Mouse (Mus musculus): Measurements from ENCODE around the gene Mtfr1l.

Mtfr1l gene

DNA sequence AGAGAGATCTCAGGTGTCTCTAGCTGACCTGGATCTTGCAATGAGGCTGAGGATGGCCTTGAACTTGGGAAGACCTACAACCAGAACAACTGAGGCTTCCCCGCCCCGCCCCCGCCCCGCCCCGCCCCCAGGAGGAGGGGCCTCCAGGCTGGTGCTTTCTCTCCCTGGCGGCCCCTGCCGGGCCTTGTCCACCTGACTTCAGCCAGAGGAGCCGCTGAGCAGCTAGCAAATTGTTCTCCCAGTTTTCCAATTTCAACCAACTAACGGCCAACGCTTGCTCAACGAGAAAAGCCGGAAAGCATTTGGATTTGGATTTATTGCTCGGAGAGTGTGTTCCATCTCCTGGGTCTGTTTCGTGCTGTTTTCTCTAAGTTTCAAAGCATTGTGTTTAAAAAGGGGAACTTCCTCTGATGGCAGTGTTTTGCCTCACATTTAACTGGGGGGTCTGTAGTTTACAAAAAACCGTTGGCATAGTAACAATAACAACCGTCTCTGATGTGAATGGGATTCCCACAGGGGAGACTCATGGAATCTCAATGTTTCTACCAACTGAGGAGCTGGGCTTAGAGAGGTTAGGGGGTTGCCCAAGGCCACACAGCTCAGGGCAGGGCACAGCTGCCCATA, 22.6 kb upstream of the Mtfr1l start:
- no peak for DNase-seq

DNA sequence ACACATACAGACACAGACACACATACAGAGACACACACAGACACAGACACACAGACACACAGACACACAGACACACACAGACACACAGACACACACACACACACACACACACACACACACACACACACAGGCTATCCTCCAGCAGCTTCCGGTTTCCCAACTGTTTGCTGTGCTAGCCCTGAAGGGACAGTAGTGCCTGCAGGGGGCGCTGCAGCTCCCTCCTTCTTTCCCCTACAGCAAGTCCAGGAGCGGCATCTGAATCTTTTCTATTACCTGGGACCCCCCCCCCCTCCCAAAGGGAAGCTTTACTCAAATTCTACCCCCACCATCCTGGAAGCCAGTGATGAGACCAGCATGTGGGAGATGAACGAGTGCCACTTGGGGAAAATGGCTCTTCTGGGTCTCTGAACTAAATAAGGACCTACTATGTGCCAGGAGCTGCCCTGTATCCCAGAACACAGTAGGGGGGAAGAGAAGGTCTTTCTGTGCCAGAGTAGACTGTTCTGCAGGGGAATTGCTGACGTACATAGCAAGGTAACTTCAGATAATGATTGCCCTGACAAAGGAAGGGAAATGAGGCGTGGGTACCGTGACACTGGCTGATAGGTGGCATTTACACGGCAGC, 20.9 kb upstream of the Mtfr1l start:
- DNase-seq = peak; percentile 55 to 77

DNA sequence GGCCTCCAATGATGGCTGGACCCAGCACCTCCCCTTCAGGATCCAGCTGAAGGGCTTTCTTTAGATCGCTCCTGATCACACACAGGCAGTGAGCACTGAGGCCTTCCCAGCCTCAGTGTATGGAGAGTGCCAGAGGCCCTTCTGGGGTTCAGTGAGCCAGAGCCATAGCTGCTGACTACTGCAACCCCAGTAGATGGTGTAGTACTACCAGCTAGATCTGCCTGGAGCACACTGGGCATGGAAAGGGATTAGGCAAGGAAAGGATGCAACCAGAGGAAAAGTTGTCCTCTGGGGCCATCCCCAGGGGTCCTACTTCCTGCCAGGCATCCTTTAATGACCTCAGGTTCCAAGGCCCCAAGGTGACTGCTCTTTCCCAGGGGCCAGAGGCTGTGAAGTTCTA, 18.4 kb upstream of the Mtfr1l start:
- no peak for DNase-seq

DNA sequence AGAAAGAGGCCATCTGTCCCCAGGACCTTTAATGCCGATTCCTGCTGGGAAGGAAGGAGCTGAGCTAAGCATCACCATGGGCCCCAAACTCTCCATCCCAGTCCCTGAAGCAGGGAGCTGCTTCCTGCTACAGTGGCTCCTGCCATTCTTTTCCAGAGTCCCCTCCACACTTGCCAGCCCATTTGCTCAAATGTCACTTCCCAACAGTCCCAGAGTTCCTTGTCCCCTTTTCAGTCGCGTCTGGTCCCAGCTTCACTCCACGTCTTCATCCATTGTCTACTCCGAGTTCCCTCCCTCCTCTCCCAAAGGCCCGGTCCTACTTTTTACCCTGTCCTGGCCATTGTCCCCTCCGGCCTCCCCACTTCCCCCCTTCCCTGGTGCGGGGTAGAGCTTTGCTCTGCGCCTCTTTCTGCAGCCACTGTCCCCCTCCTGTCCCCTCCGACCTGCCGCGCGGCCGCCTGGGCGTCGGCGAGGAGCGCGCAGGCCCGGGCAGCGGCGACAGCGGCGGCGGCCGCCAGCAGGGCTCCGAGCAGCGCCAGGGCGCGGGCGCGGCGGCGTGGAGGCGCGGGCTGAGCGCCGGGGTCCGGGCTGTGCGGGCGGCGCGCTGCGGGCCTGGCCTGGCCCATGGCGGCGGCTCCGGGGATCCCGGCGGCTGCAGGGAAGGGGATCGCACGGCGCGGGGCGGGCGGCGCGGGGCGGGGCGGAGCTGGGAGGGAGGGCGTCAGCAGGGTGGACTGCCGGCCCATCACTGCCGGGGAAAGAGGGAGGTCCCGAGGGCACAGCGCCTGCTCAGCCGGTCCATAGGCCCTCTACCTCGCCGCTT, 16.5 kb upstream of the Mtfr1l start, which contains the start of gene Selenon:
Gene Selenon (minus strand): TSS at position 673 of the 823 bp plus-strand sequence.
- DNase-seq = peak; percentile 83 to 88

DNA sequence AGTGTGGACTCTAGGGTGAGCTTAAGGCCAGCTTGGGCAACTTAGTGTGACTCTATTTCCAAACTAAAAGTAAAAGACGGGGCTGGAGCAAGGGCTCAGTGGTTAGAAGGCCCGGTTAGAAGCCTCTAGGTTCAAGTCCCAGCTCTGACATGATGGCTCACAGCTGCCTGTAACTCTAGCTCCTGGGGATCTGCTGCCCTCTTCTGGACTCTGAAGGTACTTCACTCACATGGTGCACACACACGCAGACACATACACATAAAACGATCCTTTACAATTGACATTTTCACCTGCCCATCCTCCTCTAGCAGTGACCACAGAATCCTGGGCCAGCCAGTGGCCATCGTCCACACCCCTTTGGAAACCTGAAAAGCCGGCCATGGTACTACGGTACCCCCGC, 14.7 kb upstream of the Mtfr1l start:
- DNase-seq = peak in 1 of 2 experiments; percentile 21

DNA sequence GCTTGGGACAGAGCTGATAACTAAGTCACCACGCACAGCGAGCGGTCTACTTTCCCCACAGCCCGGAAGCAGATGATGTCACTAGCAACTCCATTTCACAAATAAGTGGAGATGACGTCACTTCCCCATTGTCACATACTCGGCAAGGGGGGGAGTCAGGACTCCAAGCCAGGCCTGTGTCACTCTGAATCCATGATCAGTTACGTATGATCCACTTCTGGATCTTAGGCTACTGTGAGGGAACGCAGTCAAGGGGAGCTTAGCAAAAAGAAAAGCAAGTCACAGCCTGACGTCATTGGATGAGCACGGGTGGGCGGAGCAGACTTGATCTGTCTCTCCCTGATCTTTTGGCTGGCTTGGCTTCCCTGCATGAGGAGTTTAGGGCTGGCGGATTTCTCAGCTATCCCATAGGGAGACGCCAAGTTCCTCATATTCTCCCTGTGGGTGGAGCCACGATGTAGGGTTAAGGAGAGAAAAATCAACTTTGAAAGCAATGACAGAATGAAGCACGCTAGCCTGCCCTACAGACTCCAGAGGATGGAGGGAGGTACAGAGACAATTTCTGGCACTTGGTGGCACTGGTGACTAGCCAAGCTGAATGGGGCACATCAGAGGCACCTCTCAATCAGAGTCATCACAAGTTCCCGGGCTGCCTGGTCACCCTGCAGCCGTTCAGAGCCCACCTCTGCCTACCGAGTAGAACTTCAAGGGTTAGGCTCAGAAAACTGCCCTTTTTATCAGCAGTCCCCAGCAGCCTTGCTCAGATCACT, 13.2 kb upstream of the Mtfr1l start:
- peak; percentile 25 to 51 for DNase-seq

DNA sequence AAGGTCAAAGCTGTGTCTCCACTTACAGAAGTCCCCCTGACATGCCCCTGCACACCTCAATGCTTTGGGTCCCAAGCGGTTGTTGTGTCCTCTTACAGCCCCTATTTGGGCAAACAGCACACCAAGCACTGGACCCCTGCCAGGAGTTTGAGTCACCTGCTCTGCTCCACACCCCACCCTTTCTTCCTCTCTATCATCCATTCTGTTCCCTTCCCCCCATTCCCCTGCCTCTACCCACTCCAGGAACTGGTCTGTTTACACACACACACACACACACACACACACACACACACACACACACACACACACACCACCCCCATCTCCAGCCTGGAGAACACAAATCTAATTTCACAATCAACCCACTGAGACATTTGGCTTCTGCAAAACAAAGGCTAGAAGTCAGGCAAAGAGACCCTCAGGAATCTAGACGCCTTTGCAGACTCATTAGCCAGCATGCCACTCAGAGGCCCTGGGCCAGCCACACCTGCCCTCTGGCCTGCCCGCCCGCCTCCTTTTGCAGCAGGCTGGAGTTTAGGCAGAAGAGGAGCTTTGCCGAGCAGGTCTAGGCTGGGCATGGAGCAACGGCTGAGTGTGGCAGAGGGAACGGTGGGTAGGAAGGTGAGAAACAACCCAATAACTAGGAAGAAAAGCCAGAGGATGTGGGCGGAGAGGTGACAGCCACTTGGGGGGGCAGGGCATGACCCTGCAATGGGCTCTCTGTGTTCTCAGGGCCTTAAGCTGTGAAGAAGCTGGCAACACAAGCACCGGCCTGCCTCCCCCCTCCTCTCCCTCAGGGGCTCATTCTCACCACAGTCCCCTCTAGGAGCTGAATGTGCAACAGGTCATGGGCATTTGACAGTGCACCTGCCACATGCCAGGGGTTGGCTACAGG, 11.9 kb upstream of the Mtfr1l start:
- DNase-seq = peak; percentile 61 to 83

DNA sequence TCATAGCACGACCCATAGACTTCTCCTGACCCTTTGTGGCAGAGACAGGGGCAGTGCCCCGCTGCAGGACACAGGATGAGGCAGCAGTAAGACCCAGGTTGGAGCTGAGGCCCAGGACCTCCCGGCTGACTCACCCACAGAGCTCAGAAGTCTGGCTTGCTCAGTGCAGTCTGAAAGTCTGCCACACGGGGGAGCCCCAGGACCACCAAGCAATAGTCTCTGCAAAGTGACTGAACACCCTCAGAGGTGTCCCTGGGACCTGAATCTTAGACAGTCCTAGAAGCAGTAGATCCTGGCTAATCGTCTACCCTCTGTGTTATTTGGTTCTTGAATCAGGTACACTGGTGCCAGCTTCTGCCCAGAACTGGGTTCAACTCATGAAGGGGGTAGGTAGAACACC, 8.1 kb upstream of the Mtfr1l start:
- DNase-seq = peak; percentile 97 to 98

DNA sequence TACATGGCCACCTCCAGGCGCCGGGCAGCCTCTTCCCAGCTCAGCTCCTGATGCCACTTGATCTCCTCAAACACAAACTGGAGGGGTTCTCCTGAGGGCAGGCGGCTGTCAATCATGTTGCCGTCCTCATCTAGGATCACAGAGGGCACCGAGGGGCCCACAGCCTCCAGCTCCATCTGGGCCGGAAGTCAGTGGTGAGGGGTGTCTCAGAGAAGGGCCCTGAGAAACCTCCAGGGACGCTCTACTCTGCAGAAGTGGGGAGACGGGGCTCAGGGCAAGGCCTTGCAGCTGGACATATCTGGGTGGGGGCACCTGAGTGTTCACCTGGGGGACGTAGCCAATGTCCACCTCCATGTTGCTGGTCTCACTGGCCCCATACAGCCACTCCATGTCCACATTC, 7.5 kb upstream of the Mtfr1l start:
- DNase-seq = no peak

DNA sequence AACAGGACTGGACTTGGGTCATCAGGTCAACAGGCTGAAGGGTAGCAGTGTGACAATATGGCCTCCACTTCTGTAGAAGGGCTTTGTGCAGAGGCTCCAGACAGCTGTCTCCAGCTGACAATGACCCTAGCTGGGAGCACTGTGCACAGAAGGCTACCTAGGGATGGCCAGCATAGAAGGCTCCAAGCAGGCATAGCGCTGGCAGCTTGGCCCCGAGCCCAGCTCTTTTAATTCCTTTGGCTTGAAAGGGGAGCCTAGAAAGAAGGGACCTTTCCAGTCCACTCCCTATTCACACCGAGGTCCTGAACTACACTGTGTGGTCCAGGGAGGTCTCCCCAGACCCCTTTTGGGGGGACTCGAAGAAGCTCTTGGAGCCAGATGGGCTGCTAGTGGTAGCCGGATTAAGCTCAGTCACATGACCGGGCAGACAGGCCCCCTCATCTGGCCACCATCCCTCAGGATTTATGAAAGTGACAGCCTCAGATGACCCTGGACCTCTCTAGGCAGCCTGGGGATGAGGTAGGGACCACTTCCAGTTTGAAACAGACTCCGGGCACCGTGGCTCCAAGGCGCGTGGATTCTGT, 3.9 kb upstream of the Mtfr1l start:
- DNase-seq = peak; percentile 51 to 68

DNA sequence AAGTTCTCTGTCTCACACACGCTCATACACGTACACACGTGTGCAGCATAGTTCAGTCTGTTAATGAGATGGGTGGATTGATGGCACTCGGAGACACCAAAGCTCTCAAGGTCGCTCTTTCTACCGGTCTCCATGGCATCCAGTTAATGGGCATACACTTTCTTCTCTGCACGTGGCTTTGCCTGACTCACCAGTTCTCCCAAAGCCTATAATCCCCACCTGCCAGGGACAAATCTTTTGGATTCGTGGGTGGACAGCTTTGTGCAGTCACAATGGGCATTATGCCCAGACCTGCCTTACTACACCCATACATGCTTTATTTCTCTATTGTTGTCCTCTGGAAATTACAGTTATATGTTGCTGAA, 582 bp upstream of the Mtfr1l start:
- no peak for DNase-seq

DNA sequence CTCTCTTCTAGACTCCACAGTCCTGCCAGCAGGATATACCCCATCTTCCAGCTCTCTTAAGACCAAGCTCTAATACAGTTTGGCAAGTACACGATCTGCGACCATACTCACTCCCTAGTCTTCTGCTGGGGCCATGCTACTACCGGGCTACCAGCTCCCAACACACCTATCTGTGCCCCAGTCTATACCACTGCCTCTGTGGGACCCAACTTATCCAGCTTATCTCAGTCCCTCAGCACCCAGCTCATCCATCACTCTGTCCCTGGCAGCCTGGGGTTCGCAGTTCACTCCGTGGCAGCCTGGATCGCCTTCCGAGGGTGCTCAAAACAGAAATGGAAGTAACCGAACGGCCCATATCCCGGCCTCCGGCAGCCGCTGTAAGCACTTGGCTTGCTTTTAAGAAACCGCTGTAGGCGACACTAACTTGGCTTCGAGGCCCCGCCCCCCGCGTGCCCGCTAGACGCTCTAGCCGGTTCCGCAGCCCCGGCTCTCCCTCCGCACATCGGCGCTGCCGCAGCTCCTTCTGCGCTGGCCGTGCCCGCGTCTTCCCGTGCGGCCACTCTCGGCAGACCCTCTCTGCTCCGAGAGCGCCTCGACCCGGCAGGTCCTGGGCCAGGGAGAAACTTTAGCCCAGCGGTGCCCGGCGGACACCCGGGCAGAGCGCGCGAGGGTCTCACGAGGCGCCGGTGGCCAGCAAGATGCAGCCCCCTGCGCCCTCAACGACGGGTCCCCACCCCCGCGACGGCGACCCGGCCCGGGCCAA, 882 bp downstream of the Mtfr1l start:
- peak; percentile 57 to 76 for DNase-seq

DNA sequence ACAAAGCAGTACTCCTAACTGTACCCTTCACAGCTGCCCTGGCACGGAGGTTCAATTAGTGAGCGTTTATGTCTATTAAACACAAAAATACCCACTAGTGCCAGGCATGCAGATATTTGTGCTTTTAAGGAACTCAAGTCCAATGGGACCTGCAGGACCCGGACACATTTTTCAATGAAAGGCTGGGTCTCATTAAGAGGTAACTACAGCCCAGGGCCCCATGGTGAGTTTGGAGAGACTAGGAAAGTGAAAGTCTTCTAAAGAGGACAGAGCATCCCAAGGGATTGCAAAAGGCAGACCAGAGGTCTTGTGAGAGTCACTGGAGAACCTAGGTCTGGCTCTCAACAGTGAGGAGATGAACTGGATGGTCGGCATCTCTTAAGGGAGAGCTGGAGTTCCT, 1.8 kb downstream of the Mtfr1l start:
- DNase-seq = no peak

DNA sequence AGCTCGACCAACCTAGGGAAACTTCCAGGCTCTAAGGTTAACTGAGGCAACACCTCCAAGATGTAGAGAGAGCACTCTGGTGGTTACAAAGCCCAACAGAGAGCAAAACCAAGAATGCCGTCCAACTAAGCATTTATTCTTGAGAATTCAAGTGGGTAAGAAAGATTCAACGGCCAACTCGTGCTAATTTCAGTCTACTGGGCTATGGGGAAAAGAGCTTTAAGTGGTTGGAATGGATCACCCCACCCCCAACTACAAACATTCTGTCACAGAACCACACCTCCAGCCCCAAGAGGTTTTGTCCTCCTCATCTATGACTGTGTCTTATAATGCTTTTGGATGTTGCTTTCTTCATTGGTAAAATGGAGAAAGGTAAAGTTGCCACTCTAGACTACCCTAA, 2.3 kb downstream of the Mtfr1l start:
- DNase-seq = no peak

DNA sequence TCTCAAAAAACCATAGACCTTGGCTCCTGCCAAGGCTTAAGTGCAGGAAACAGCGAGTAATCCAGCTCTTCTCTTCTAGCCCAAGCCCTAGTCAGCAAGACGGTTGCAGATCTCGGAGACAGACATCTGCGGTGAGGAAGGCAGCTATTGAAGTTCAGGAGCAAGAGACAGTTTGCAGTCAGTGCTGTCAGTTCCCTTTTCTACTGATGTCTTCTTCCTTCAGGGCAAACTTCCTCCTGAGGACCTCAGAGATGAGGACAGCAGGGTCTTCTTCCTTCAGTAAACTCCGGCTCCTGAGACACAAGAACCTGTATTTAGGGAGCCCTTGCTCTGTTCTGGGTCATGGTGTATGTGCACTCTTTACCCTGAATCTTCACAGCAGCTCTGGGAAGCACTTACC, 9.0 kb downstream of the Mtfr1l start:
- no peak for DNase-seq

DNA sequence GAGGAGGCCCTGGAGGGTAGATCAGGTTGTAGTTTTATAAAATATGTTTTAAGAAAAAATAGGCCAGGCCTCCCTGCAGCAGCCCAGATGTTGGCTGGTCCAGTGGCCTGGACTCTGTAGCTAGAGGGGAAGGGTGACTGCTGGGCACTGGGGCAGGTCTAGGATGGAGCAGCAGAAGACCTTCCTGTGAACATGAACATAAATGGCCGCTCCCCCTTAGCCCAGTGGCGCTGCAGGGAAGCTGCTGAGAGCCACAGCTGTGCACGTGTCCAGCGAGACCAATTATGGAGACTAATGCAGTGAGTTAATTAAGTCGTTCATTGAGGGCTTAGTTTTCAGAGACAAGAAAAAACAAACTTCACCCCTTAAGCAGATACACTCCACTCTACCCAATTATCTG, 9.4 kb downstream of the Mtfr1l start:
- DNase-seq = no peak

DNA sequence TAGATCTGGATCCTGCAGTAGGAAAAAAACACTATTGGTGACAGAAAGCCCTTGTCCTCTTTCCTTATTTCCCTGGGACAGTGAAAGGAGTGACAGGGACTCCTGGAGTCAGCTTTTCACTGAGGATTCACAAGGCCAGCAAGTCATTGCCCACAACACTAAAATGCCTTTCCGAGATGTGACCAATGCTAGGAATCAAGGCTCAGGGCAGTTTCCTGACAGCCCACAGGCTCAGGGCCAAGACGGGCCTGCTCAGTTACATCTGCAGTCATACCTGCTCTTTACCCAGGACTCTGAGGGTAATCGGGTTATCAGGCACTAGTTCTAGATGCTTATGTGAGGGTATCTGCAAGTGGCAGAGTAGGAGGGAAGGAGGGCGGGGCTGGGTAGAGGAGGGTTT, 11.7 kb downstream of the Mtfr1l start:
- DNase-seq = no peak

DNA sequence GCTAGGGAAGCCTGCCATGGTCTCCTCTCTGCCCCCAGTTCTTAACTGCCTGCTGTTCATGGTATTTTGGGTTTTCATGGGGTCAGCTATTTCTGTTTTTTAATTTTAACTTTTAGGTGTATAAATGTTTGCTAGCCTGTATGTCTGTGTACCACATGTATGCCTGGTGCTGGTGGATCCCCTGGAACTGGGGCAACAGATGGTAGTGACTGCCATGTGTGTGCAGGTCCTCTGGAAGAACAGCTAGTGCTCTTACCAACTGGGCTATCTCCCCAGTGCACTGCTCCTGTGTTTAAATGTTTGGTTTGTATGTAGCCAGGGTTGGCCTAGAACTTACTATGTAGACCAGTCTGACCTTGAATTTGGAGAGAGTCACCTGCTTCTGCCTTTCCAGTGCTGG, 15.9 kb downstream of the Mtfr1l start:
- DNase-seq = no peak

DNA sequence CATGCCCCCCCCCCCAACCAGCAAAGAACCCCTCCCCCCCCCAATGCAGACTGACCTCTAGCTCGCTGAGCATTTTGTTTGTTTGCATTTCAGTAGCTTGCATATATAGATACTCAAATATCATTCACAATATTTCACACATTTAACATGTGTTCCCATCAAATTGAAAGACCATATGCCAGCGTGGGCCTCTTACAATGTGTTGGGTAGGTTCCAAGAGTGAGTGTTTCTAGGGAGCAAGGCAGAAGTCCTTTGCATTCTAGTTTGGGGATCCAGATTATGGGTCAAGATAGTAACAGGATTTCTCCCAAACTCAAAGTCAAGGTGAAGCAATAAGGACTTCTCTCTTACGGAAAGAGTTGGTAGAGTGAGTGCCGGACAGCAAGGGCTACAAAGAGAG, 16.6 kb downstream of the Mtfr1l start:
- DNase-seq = no peak

DNA sequence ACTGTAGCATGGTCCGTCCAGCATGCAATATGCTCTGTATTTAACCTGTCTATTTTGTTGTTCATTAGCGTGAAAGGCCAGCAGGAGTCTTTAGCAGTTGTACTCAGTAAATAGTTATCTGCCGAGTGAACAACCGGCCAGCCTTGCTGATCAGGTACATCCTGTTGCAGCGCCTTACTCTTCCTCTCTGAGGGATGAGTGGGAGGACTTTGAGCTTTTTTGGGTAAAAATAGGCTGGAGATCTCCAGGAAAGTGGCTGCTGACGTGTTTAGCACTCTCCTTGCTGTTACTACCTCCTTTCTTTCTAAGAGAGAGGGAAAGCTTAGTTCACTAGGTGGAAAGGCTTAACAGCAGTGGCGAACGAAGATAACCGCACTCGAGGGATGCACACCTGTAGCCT, 17.5 kb downstream of the Mtfr1l start:
- no peak for DNase-seq

DNA sequence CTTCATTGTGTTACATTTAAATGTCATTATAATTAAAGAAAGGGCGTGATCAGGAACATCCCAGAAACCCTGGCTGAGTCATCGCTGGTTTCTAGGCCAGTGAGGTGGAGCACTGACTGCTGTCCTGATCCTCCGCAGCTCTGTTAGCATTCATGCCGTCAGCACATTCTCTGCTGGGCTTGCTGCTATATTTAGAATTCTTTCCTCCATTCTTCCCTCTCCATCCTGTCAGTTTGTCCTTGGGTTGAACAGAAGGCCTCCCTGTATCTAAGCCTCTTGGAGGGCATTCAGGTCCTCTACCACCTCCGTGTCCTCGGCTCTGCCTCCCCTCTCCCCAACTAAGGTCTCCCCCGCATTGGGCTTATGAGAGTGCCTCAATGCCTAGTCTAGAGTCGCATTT, 18.2 kb downstream of the Mtfr1l start:
- DNase-seq = peak in 1 of 2 experiments; percentile 33

All from cerebellum, postnatal 25 days (tissue).